Mouse (Mus musculus): Measurements from ENCODE around the gene Srsf6.

GRCm38 (mm10) chr2:162887121-162887520, 44.2 kb upstream of the Srsf6 start:
- TF ChIP-seq POLR2A (IDR thresholded peaks at IDR 0.05; ENCODE audit: low read depth, low read length): no peak
- TF ChIP-seq CTCF (conservative IDR thresholded peaks at IDR 0.05; ENCODE audit: insufficient read depth, insufficient read length, low read depth, low read length): no peak

Data from kidney, adult 2 months (tissue).